19 mouse cellular contexts compared by ENCODE assay signal in the genomic region with DNA sequence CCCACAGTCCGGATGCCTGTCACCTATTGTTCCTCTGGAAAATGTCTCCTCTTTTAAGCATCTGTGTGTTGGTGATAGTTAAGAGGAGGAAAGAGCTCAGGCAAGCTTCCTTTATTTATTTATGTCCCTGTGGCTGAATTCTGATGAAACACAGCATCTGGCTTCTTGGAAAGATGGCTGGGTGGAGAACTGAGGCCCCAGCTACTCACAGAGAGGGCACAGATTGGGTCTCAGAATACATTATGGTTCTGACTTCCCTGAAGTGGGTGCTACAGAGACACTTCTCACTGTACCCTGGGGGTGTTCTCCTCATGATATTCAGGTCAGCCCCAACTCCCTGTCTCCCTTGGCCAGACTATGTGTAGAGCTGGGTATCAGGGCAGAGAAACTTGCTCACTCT.
DNase-seq lines count a peak whose midpoint lies in the region; ATAC-seq lines count a peak whose summit lies in the region.
"Had no signal": no experiment of that assay in that cellular context is flagged by ENCODE, and none has a peak within 500 bp of the region (broad histone marks: within the 10 kb centered on the region; RNA-seq: fewer than 3 reads in every experiment).

No protein-coding gene starts in this region.

- H3K9ac ChIP-seq in heart, embryonic 12.5 days: no peak overlapping the region
- H3K9ac ChIP-seq in hindbrain, embryonic 13.5 days: no peak overlapping the region
- H3K9ac ChIP-seq in hindbrain, embryonic 14.5 days: no peak overlapping the region
- H3K9ac ChIP-seq in intestine, embryonic 14.5 days (ENCODE audit: low read length): no peak overlapping the region
- no peak overlapping the region for H3K9ac ChIP-seq in intestine, embryonic 15.5 days
- H3K9ac ChIP-seq: liver, embryonic 14.5 days; lung, embryonic 14.5 days; midbrain, embryonic 15.5 days; neural tube, embryonic 13.5 days had no signal

- no peak for DNase-seq in heart, adult 18-20 months
- DNase-seq in hindbrain, embryonic 14.5 days (ENCODE audit: low spot score): no peak
- DNase-seq in intestine, embryonic 14.5 days (ENCODE audit: low spot score): no peak
- DNase-seq in adrenal gland, adult 8-10 months: no peak
- DNase-seq: adrenal gland, adult 2 months; cerebellum, adult 18-20 months; cerebellum, postnatal 14 days; kidney, adult 9 months; layer of hippocampus, adult 9-11 months; lung, embryonic 14.5 days; lung, postnatal 36 days had no signal

- H3K4me1 ChIP-seq in heart, embryonic 12.5 days (replicated peaks): peaks cover 9% of the 10 kb centered on the region; the same call in 1 of the 2 replicates
- H3K4me1 ChIP-seq in hindbrain, embryonic 13.5 days (replicated peaks): peaks cover 6% of the 10 kb centered on the region; the same call in 1 of the 2 replicates
- no peaks in the 10 kb centered on the region for H3K4me1 ChIP-seq in hindbrain, embryonic 14.5 days (replicated peaks; ENCODE audit: control insufficient read depth, insufficient read depth, low read length)
- H3K4me1 ChIP-seq in intestine, embryonic 14.5 days (replicated peaks; ENCODE audit: control insufficient read depth, insufficient read depth, low read length): peaks cover 11% of the 10 kb centered on the region; the same call in 1 of the 2 replicates
- H3K4me1 ChIP-seq in intestine, embryonic 15.5 days (replicated peaks): no peaks in the 10 kb centered on the region
- H3K4me1 ChIP-seq: midbrain, embryonic 15.5 days; neural tube, embryonic 13.5 days had no signal

- 46% methylated on average over 1 of the region's 1 CpGs for WGBS in heart, embryonic 12.5 days
- 68% methylated on average over 1 of the region's 1 CpGs for WGBS in hindbrain, embryonic 13.5 days
- WGBS in hindbrain, embryonic 14.5 days: 58% methylated on average over 1 of the region's 1 CpGs
- 28% methylated on average over 1 of the region's 1 CpGs for WGBS in intestine, embryonic 14.5 days
- WGBS in intestine, embryonic 15.5 days: 37% methylated on average over 1 of the region's 1 CpGs

- no peaks in the 10 kb centered on the region for H3K9me3 ChIP-seq in heart, embryonic 12.5 days (replicated peaks)
- H3K9me3 ChIP-seq in hindbrain, embryonic 13.5 days: peaks cover 7% of the 10 kb centered on the region; the same call in 1 of the 2 replicates
- H3K9me3 ChIP-seq in hindbrain, embryonic 14.5 days (ENCODE audit: control insufficient read depth, low read length): peaks cover 7% of the 10 kb centered on the region; the same call in 1 of the 2 replicates
- H3K9me3 ChIP-seq in intestine, embryonic 14.5 days (ENCODE audit: control insufficient read depth, low read length): no peaks in the 10 kb centered on the region
- H3K9me3 ChIP-seq in intestine, embryonic 15.5 days: no peaks in the 10 kb centered on the region
- H3K9me3 ChIP-seq: midbrain, embryonic 15.5 days; neural tube, embryonic 13.5 days had no signal

- no peak overlapping the region for H3K4me3 ChIP-seq in heart, embryonic 12.5 days
- H3K4me3 ChIP-seq in hindbrain, embryonic 13.5 days: no peak overlapping the region
- H3K4me3 ChIP-seq in hindbrain, embryonic 14.5 days (replicated peaks; ENCODE audit: low read length): no peak overlapping the region
- no peak overlapping the region for H3K4me3 ChIP-seq in intestine, embryonic 14.5 days (ENCODE audit: low read depth, low read length)
- H3K4me3 ChIP-seq in intestine, embryonic 15.5 days (replicated peaks): no peak overlapping the region
- H3K4me3 ChIP-seq: midbrain, embryonic 15.5 days; myocyte; neural tube, embryonic 13.5 days had no signal

- no peak overlapping the region for H3K4me2 ChIP-seq in heart, embryonic 12.5 days
- H3K4me2 ChIP-seq in hindbrain, embryonic 13.5 days: no peak overlapping the region
- H3K4me2 ChIP-seq in hindbrain, embryonic 14.5 days (replicated peaks): no peak overlapping the region
- no peak overlapping the region for H3K4me2 ChIP-seq in intestine, embryonic 14.5 days (ENCODE audit: low read length)
- no peak overlapping the region for H3K4me2 ChIP-seq in intestine, embryonic 15.5 days (replicated peaks)
- H3K4me2 ChIP-seq: lung, embryonic 14.5 days; midbrain, embryonic 15.5 days; neural tube, embryonic 13.5 days had no signal

- H3K27me3 ChIP-seq in heart, embryonic 12.5 days (replicated peaks): no peaks in the 10 kb centered on the region
- H3K27me3 ChIP-seq in hindbrain, embryonic 13.5 days: no peaks in the 10 kb centered on the region
- H3K27me3 ChIP-seq in hindbrain, embryonic 14.5 days (ENCODE audit: control insufficient read depth, insufficient read depth, low read length): no peaks in the 10 kb centered on the region
- H3K27me3 ChIP-seq in intestine, embryonic 14.5 days (replicated peaks; ENCODE audit: control insufficient read depth, insufficient read depth, low read length): no peaks in the 10 kb centered on the region
- H3K27me3 ChIP-seq in intestine, embryonic 15.5 days (replicated peaks): no peaks in the 10 kb centered on the region
- H3K27me3 ChIP-seq: midbrain, embryonic 15.5 days; neural tube, embryonic 13.5 days had no signal

- H3K27ac ChIP-seq in heart, embryonic 12.5 days (ENCODE audit: poor library complexity, severe bottlenecking): 0 out of 2 replicates have a peak overlapping the region, but pooled peaks have one; percentile 37
- H3K27ac ChIP-seq in hindbrain, embryonic 13.5 days: 0 out of 2 replicates have a peak overlapping the region, but pooled peaks have one; percentile 30
- no peak overlapping the region for H3K27ac ChIP-seq in hindbrain, embryonic 14.5 days
- H3K27ac ChIP-seq in intestine, embryonic 14.5 days (ENCODE audit: low read depth): peak overlapping the region; percentile 38; the same call in 1 of the 2 replicates
- H3K27ac ChIP-seq in intestine, embryonic 15.5 days: 0 out of 2 replicates have a peak overlapping the region, but pooled peaks have one; percentile 27
- H3K27ac ChIP-seq: liver, embryonic 14.5 days; midbrain, embryonic 15.5 days; neural tube, embryonic 13.5 days had no signal

- H3K36me3 ChIP-seq in heart, embryonic 12.5 days: no peaks in the 10 kb centered on the region
- H3K36me3 ChIP-seq in hindbrain, embryonic 13.5 days: no peaks in the 10 kb centered on the region
- no peaks in the 10 kb centered on the region for H3K36me3 ChIP-seq in hindbrain, embryonic 14.5 days (replicated peaks; ENCODE audit: control insufficient read depth, insufficient read depth)
- H3K36me3 ChIP-seq in intestine, embryonic 14.5 days (ENCODE audit: control insufficient read depth, insufficient read depth, low read length): no peaks in the 10 kb centered on the region
- H3K36me3 ChIP-seq in intestine, embryonic 15.5 days: no peaks in the 10 kb centered on the region
- H3K36me3 ChIP-seq: midbrain, embryonic 15.5 days; neural tube, embryonic 13.5 days had no signal

- ATAC-seq in heart, embryonic 12.5 days (ENCODE audit: insufficient number of reproducible peaks, low FRiP score): no peak
- no peak for ATAC-seq in hindbrain, embryonic 13.5 days (ENCODE audit: low FRiP score)
- ATAC-seq in hindbrain, embryonic 14.5 days (ENCODE audit: low FRiP score): no peak
- no peak for ATAC-seq in intestine, embryonic 14.5 days (replicated peaks; ENCODE audit: low FRiP score, low TSS enrichment, low read depth)
- ATAC-seq in intestine, embryonic 15.5 days: no peak
- ATAC-seq: forebrain, embryonic 14.5 days; midbrain, embryonic 15.5 days had no signal
